Mouse (Mus musculus) intestine, postnatal 0 days (tissue): ENCODE results near the gene Slc24a3. TPM values are rescaled to one million over a fixed set of nuclear protein-coding genes. Genes with fewer than 3 reads are reported as not detected.
A peak's percentile ranks its signal among the peaks of the same experiment; 100 is the strongest.

Experiments
- ATAC-seq: fragments of 200-750 bp; cut with Nextera tagmentation; 2 replicates; pipeline ENCODE4 v1.8.0; 2017; ENCODE audit warnings: mild to moderate bottlenecking, moderate TSS enrichment, moderate library complexity
- H3K27ac ChIP-seq: fragments of 300-500 bp; sonication (generic); 2 replicates; pipeline ENCODE4 v1.5.1; 2014; ENCODE audit warnings: mild to moderate bottlenecking, low read depth, low read length, moderate library complexity
- H3K27me3 ChIP-seq: fragments of 300-500 bp; sonication (generic); replicated peaks from 2 replicates; pipeline ENCODE4 v1.6.1; 2014; ENCODE audit warnings: low read length, mixed read lengths; ENCODE audit not compliant: control insufficient read depth, insufficient read depth
- H3K36me3 ChIP-seq: fragments of 300-500 bp; sonication (generic); 2 replicates; pipeline ENCODE4 v1.6.1; 2014; ENCODE audit warnings: mild to moderate bottlenecking, moderate library complexity; ENCODE audit not compliant: control insufficient read depth, insufficient read depth
- H3K4me1 ChIP-seq: fragments of 300-500 bp; sonication (generic); replicated peaks from 2 replicates; pipeline ENCODE4 v1.6.1; 2014; ENCODE audit warnings: antibody characterized with exemption, low read length, mixed read lengths; ENCODE audit not compliant: control insufficient read depth, insufficient read depth
- H3K4me2 ChIP-seq: fragments of 300-500 bp; sonication (generic); replicated peaks from 2 replicates; pipeline ENCODE4 v1.6.1; 2014; ENCODE audit warnings: low read depth, mild to moderate bottlenecking, moderate library complexity
- H3K4me3 ChIP-seq: fragments of 300-500 bp; sonication (generic); 2 replicates; pipeline ENCODE4 v1.5.1; 2014; ENCODE audit warnings: low read depth, low read length
- H3K9ac ChIP-seq: fragments of 300-500 bp; sonication (generic); 2 replicates; pipeline ENCODE4 v1.6.1; 2014; ENCODE audit warnings: mild to moderate bottlenecking, low read depth, low read length
- H3K9me3 ChIP-seq: fragments of 300-500 bp; sonication (generic); 2 replicates; pipeline ENCODE4 v1.6.1; 2016; ENCODE audit warnings: mixed run types; ENCODE audit not compliant: control insufficient read depth
- CTCF ChIP-seq: sonication (generic); IDR thresholded peaks from 2 replicates; pipeline ENCODE4 v1.5.1; 2016; ENCODE audit warnings: low read depth, mild to moderate bottlenecking, control low read depth, antibody characterized with exemption, moderate library complexity
- WGBS: fragments of 180-500 bp; shearing (Covaris S2); extraction: QIAGEN DNeasy Blood & Tissue Kit; methylation state at CpG from one replicate; pipeline ENCODE4 v1.1.7; 2014; 5-methylcytosine and 5-hydroxymethylcytosine counted together
- polyA plus RNA-seq: library from polyadenylated mRNA; unstranded; fragments of >200 nt; fragmentation: Nextera tagmentation; extraction: Ambion mirVana; gene quantifications from 2 replicates; pipeline ENCODE4 v1.2.1, GENCODE M21; 2015

Slc24a3 gene
- polyA plus RNA-seq, 1 experiment from 2014 or later = 6.5 TPM

DNA sequence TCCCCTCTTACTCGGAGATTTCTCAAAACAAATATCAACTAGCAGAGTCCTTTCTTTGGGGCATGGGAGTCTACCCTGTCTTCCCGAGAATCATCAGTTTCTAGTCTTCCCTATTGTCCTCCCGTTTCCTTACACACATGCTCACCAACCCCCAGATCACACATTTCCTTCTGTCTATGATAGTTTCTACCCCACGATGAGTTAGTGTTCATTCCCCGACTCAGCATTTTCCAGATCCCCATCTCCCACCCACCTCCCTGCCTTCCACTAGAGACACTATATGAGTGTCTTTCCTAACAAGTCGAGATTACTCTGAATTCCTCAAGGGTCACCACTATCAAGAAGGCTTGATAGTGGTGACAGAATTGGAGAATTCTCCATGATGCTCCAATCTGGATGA is 1.7 kb upstream of the Slc24a3 start:
- Histone ChIP-seq H3K4me1 (peaks cover 4% of the 10 kb centered on the region; the same call in 1 of the 2 replicates), H3K27ac (no peak overlapping the region), H3K4me2 (no peak overlapping the region), H3K9ac (no peak overlapping the region), H3K36me3 (no peaks in the 10 kb centered on the region), H3K4me3 (no peak overlapping the region), H3K9me3 (no peaks in the 10 kb centered on the region), H3K27me3 (no peaks in the 10 kb centered on the region)
- no peak for TF ChIP-seq CTCF
- no peak for ATAC-seq
- WGBS = 86% methylated on average over 6 of the region's 6 CpGs

DNA sequence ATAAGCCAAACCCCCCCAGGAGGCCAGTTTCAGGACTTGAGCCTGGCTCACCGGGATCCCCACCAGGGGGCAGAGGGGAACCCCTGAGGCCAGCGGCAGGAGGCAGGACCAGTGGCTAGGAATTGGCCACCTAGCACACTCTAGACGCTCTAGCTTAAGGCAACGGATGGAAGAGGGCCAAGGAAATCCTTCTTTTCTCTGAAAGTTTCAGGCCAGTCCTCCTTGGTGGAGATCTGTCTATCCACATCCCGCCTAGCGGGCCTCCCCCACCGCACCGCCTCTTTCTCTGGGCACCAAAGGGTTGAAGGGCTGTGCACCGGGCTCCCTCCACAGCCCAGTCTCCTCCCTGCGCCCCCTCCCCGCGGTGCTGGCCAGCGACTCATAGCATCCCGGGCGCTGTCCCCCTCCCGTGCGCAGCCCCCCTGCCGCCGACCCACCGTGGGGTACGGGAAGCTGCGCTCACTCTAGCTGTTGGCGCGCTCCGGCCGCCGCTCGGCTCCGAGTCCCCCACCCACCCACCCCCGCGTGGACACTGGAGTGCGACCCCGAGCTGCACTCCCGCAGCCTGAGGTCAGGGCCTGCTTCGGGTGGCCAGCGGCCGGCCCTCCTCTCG is 397 bp upstream of the Slc24a3 start:
- ATAC-seq = peak; percentile 40
- H3K4me3 ChIP-seq = peak overlapping the region; percentile 66
- under 1% methylated on average over 28 of the region's 38 CpGs for WGBS
- peak overlapping the region; percentile 60; the same call in 1 of the 2 replicates for H3K27ac ChIP-seq
- peaks cover 4% of the 10 kb centered on the region; the same call in 1 of the 2 replicates for H3K4me1 ChIP-seq
- H3K9ac ChIP-seq = peak overlapping the region; percentile 54
- H3K36me3 ChIP-seq = no peaks in the 10 kb centered on the region
- H3K27me3 ChIP-seq = no peaks in the 10 kb centered on the region
- H3K9me3 ChIP-seq = no peaks in the 10 kb centered on the region
- H3K4me2 ChIP-seq = peak overlapping the region; percentile 94
- peak; percentile 81 for TF ChIP-seq CTCF

DNA sequence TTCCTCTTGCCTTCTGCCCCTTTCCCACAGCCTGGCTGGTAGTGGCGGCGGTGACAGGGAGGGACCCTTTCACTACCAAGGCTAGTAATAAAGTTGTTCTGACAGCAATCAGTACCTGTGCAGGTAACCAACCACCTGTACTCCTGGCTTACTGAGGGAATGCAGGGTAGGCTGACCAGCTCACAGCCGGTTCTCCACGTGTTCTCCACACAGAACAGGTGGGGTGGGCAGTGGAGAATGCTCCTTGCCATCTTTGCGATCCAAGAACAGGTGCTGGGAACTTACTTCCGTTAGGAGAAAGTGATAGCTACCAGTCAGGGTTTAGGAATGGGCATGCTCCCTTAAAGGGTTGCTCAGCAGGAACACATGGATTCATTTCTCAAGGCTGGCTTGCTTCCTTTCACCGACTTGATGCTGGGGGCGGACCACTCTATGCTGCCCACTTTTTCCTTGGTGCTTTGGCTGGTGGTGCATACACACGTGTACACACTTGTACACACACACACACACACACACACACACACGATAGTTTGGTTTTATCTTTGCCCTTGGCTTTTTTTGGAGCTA is 934 bp downstream of the Slc24a3 start:
- Histone ChIP-seq H3K9ac (peak overlapping the region; percentile 54), H3K27ac (peak overlapping the region; percentile 60; the same call in 1 of the 2 replicates), H3K4me3 (peak overlapping the region; percentile 66), H3K36me3 (no peaks in the 10 kb centered on the region), H3K27me3 (no peaks in the 10 kb centered on the region), H3K4me2 (peak overlapping the region; percentile 94), H3K4me1 (peaks cover 4% of the 10 kb centered on the region; the same call in 1 of the 2 replicates), H3K9me3 (no peaks in the 10 kb centered on the region)
- ATAC-seq = peak; percentile 3; the same call in 1 of the 2 replicates
- WGBS = 9% methylated on average over 10 of the region's 10 CpGs
- no peak for TF ChIP-seq CTCF

DNA sequence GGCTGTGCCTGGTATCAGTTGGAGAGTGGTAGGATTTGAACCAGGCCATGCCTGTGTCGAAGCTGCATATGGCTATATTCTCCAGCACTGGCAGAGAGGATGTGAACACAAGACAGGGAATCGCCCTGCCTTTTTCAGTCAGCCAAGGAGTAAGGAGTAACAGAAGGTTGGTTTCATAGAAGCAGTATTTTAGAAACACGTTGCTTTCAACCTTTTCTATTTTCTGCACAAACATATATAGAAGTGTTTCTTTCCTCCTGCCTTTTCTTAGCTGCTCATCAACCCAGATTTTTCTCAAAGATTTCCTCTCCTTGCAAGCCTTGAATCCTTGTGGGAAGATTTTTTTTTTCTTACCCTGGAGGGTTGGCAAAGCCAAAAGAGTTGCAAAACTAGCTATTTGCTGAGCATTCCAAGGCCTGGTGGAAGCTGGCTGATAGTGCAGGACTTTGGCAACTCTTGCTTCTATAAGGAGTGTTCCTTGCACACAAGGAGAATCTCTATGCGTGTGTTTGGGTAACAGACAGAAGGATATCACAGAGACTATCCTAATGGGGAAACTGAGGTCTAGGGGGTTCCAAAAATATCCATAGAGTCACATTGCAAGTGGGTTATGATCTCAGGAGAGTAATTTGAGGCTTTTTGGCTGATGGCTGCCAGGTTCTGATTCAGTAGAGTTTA is 5.6 kb downstream of the Slc24a3 start:
- WGBS = 81% methylated on average over 4 of the region's 4 CpGs
- Histone ChIP-seq H3K4me2 (no peak overlapping the region), H3K9me3 (no peaks in the 10 kb centered on the region), H3K36me3 (no peaks in the 10 kb centered on the region), H3K27me3 (no peaks in the 10 kb centered on the region), H3K4me1 (peaks cover 4% of the 10 kb centered on the region; the same call in 1 of the 2 replicates), H3K4me3 (no peak overlapping the region), H3K27ac (no peak overlapping the region), H3K9ac (no peak overlapping the region)
- TF ChIP-seq CTCF = no peak
- no peak for ATAC-seq

DNA sequence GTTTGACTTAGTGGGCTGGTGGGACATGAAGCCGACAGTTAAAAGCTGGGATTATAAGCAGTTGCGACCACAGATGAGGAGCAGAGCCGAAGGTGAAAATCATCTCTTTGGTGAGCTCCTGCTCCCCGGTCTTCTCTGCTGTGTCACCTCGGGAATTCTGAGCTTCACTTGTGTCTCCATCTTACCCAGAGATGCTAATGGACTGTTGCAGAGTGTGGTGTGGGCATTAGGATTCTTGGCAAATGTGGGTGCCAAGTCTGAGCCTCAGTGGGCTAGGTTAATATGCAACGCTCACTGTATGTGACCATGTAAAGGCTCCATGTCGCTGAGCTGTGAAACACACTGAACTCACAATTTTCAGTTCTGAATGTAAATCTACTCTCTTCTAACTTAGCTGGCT is 7.5 kb downstream of the Slc24a3 start:
- Histone ChIP-seq H3K36me3 (no peaks in the 10 kb centered on the region), H3K9me3 (no peaks in the 10 kb centered on the region), H3K4me1 (no peaks in the 10 kb centered on the region), H3K4me2 (no peak overlapping the region), H3K9ac (no peak overlapping the region), H3K27ac (no peak overlapping the region), H3K27me3 (no peaks in the 10 kb centered on the region), H3K4me3 (no peak overlapping the region)
- TF ChIP-seq CTCF = no peak
- no peak for ATAC-seq
- WGBS = 91% methylated on average over 7 of the region's 7 CpGs

DNA sequence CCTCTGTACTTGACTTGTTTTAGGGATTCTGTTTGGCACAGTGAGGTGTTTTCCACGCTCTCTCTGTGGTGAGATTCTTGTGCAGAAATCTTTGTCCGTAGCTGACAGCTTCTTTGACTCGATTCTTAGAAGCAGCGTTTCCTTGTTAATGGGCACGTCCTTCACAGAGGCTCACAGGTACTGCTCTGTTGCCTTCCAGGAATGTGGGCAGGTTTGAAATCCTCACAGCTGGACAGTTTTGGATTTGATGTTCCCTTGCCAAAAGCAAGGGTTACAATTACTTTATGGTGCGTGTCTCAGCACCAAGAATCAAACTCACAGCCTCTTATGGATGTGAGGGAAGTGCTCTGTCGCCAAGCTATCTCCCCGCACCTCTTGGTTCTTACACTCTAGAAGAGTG is 14.9 kb downstream of the Slc24a3 start:
- ATAC-seq = no peak

More for the DNA sequence above, 14.9 kb downstream of the Slc24a3 start:
- 85% methylated on average over 8 of the region's 8 CpGs for WGBS
- no peaks in the 10 kb centered on the region for H3K27me3 ChIP-seq
- no peaks in the 10 kb centered on the region for H3K36me3 ChIP-seq
- H3K4me3 ChIP-seq = no peak overlapping the region
- no peaks in the 10 kb centered on the region for H3K4me1 ChIP-seq
- no peak overlapping the region for H3K27ac ChIP-seq
- H3K9ac ChIP-seq = no peak overlapping the region
- no peak for TF ChIP-seq CTCF
- H3K9me3 ChIP-seq = no peaks in the 10 kb centered on the region
- H3K4me2 ChIP-seq = no peak overlapping the region
